Mouse (Mus musculus) adrenal gland, postnatal 10 days (tissue): ENCODE results near the gene Cks1brt. TPM values are rescaled to one million over a fixed set of nuclear protein-coding genes. Genes with fewer than 3 reads are reported as not detected.
"Not testable (repeated sequence)": the region's sequence is repeated elsewhere in the genome, so short reads cannot be mapped to it uniquely, and the experiment has no call there.

Experiments used
- DNase-seq: peaks from one replicate; pipeline ENCODE4 v3.0.0; 2021; ENCODE audit warnings: mixed read lengths
- long read RNA-seq, 2 experiments: library from polyadenylated mRNA; stranded (forward); transcript quantifications; one replicate each; pipeline ENCODE4 v2.0.0; 2021
- microRNA-seq: library from miRNA; unstranded; fragments of <30 nt; microRNA quantifications from one replicate; pipeline ENCODE4 v1.2.0, GENCODE M21; 2021
- total RNA-seq, 2 experiments: library from RNA; stranded (reverse); gene quantifications; 2 replicates each; pipeline ENCODE4 v1.2.3; 2021

Gene Cks1brt
- total RNA-seq = not detected
- long read RNA-seq, experiment 1 = 0 reads
- long read RNA-seq, experiment 2 = 0 reads

DNA sequence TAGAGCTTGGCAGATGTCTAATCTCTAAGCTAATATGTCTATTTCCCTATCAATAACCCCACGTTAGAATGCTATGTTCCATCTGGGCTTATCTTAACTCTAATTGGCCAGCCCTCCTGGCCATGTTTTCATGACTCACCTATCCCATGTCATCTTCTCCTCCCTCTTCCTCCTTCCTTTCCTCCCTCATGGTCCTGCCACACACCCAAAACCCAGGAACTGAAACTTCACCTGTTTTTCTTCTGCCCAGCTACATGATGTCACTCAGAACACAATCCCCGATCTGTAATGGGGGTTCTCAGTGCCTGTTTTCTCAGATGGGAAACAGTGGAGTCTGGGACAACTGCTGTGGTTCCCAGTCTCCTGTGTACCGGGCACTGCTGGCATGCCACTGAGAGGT, at the start of gene Cks1brt:
Gene Cks1brt (plus strand): TSS at position 301 of the 400 bp plus-strand sequence.
- DNase-seq = no peak

DNA sequence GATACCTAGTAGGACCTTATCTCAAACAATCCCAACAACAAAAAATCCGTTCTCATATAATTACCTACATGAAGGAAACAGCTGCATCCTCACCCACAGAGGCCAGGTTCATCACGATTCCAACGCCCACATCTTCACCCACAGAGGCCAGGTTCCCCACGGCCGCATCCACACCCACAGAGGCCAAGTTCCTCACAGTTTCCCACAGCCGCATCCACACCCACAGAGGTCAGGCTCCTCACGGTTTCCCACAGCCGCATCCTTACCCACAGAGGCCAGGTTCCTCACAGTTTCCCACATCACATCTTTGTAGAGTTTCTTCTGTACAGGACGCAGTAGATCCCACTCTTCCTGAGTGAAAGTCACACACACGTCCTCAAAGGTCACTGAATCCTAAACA, 38.5 kb upstream of the Cks1brt start:
- DNase-seq = no peak

DNA sequence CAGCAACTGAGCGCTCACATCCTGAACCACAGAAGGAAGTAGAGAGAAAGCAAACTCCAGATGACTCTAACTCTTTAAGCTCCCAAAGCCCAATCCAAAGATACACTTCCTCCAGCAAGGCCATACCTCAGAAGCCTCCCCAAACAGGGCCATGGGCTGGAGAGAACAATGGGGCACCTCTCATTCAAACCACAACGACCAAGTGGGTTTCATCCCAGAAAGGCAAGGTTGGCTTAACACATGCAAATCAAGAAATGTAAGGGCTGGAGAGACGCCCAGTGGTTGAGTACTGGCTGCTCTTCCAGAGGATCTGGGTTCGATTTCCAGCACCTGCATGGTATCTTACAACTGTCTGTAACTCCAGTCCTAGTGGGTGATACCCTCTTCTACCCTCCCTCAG, 36.2 kb upstream of the Cks1brt start:
- DNase-seq = no peak

DNA sequence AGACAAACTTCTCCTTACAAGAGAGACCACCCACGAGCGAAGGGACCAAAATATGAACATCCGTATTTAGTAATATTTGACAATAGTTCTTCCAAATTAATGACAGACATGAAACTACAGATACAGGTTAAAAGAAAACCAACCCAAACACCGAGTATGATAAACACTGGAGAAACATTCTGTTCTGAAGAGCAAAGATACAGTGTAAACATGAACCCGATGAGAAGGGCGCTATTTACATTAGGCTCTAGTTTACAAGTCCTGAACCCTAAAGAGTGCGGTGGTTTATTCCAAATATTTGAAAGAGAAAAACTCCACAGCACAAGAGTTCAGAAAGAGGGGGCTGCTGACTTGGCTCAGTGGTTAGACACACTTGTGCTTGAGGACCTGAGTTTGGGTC, 34.7 kb upstream of the Cks1brt start:
- DNase-seq = no peak

DNA sequence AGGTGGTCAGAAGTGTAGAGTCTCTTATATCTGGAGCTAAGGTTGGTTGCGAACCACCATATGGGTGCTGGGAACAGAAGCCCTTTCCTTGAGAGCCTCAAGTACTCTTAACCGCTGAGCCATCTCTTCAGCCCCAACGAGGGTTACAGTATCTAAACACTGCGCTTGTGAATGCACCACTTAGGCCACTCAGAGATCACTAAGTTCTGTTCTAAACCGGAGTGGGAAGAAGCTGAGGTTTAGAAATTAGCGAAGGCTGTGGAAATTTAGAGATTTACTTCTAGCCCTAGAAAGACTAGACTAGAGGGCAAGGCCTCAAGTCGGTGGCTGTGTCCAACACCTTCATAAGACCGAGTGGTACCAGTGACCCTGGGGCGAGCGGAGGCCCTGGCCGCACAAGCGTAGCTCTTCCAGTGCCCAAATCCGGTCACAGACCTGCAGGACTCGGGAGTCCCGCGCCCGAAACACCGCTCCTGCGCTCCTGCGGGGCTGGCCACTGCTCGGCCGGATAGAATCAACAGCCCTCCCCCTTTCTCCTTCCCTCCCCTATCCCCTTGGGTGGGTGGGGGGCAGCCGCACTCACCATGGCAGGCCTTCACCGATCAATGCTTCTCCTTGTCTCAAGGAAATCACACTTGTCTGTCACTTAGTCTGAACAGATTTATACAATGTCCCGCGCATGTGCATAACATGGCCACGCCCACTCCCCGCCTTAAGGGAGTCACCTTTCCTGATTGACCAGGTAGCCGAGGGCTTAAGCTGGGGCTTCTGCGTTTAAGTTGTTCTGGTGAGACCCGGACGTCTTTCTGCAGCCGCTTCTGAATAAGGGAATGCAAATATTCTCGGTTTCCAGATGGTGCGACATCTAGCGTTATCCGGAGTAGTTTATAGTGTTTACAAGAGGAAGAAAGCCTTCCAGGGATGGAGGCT, 32.4 kb upstream of the Cks1brt start:
- peak; percentile 89 for DNase-seq

DNA sequence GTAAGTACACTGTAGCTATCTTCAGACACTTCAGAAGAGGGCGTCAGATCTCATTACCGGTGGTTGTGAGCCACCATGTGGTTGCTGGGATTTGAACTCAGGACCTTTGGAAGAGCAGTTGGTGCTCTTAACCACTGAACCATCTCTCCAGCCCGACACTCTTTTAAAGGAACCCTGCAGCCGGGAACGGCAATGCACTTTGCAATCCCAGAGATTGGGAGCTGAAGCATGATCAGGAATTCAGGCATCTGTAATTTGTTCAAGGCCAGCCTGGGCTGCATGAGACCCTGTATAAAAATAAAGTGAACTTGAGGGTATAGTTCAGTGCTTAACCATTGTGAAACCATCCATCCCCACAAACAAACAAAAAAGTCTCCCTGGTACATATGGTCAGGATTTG, 31.5 kb upstream of the Cks1brt start:
- DNase-seq = not testable (repeated sequence)

DNA sequence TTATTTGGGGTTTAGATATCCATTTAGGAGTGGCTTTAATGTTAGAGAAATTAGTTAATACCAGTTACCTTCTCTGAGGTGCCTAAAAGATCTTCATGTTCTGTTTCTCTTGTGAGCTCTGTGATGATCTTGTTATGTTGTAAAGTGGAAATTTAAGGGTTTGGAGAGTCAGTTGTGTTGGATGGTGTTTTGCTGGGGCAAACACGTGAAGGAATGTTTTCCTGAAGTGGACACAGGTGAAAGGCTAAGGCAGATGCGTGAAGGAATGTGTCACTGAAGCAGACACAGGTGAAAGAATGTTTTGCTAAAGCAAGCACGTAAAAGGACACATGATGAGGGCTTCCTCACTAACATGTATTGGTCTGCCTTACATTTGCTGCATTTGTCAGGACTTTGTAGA, 28.7 kb upstream of the Cks1brt start, which contains the start of gene Zfp791:
Gene Zfp791 (minus strand): TSS at position 101 of the 400 bp plus-strand sequence.
- no peak for DNase-seq

DNA sequence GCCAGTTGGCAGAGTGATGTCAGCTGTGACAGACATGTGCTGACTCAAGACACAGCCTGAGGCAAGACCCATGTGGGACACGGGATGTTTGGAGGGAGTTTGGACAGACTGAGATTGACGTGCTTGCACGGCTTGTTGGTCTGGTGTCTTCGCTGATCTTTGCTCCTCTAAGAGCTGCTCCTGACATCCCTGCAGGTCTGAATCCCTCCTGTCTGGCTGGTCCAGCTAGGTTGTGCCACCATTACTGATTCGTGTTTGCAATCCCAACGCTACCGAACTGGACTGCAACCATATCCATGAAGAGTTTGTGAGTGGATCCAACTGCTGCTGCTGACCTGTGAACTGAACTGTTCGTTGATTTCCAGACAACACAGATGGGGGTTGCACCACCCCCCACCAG, 28.0 kb upstream of the Cks1brt start:
- no peak for DNase-seq

DNA sequence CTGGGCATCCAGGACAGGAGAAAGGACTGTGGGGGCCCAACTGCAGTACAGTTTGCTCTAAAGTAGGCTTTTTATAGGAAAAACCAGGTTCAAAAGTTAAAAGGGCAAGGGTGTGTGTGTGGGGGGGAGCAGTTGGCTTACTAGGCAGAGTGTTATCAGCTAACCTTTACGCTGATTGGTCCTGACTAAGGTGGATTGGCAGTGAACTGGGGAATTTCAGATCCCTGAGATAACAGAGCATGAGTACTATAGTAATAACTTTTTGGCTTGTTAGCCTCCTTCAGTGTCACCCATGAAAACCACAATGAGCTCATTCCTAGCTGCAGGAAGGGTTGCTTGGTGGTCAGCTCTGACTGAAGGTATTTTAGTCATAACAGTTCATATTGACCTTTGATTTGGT, 19.4 kb upstream of the Cks1brt start:
- DNase-seq = peak; percentile 10

DNA sequence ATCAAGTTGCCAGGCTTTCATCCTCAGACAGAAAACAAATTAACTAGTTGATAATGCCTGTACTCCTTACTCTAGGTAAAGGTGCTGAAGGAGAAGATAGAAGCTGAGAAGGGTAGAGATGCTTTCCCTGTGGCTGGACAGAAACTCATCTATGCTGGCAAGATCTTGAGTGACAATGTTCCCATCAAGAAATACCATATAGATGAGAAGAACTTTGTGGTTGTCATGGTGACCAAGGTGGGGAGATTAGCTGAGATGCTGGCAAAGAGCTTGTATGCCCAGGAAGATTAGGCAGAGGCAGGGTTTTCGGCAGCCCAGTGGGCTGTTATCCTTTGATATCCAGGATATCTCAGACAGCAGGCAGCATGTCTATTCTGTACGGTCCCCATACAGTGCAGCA, 16.0 kb upstream of the Cks1brt start:
- DNase-seq = not testable (repeated sequence)

DNA sequence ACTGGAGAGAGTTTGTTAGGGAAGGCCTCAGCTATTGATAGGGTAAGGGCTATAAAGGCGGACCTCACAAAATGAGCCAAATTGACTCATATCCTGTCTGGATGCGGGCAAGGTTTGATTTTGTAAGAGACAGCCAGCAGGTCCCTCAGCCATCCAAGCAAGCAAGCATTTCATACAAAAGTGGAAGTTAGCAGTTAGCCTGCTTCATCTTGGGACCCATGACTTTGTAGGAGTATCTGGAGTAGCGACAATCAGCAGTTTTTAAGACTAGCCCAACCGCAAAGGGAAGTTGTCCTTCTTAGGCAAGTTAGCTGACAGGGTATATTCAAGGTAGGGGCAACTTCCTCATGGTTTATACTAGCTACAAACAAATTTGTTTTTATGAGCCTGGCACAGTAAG, 9.2 kb upstream of the Cks1brt start:
- no peak for DNase-seq

DNA sequence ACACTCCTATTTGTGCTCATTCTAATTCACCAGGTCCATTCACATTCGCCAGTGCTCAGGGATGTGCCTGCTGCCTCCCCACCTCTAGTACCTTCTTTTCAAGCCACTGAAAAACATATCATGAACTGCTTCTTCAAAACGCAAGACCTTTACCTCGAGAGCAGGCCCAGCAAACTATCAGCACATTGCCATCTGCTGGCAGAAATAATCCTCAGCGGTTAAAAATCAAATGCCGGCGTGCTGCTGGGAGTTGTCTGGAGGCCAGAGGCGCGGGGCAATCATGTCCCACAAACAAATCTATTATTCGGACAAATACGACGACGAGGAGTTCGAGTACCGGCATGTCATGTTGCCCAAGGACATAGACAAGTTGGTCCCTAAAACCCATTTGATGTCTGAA, 19.6 kb downstream of the Cks1brt start:
- peak; percentile 65 for DNase-seq

DNA sequence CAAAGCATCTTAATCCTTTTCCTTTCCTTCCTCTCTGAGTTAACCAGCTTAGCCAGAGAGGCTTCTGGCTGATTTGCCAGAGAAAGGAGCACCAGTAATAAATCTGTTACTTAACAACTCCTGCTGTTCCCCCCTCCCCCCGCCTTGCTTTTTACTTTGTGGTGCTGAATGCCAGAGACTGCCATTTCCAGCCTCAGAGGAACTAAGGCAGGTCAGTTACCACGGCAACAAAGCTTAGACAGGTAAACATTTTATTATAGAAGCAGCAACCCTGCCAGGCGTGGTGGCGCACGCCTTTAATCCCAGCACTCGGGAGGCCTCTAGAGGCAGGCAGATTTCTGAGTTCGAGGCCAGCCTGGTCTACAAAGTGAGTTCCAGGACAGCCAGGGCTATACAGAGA, 24.2 kb downstream of the Cks1brt start:
- DNase-seq = no peak

DNA sequence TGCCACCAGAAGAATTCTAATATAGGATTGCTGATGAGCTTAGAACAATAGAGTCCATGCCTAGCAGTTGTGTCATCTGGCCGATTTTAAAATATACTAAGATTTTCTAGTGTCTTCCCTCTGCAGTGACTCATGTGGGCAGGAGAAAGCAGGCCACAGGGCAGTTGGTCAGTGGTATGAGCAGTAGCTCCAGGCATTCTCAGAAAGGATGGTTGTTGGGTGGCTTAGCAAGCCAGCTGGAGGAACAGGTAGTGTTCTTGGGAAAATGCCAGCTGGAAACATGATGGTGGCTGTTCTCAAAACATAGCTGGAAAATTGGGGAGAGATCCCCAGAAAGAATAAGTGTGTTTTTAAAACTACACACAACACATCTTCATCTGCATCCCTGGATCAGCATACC, 40.6 kb downstream of the Cks1brt start:
- DNase-seq = no peak

DNA sequence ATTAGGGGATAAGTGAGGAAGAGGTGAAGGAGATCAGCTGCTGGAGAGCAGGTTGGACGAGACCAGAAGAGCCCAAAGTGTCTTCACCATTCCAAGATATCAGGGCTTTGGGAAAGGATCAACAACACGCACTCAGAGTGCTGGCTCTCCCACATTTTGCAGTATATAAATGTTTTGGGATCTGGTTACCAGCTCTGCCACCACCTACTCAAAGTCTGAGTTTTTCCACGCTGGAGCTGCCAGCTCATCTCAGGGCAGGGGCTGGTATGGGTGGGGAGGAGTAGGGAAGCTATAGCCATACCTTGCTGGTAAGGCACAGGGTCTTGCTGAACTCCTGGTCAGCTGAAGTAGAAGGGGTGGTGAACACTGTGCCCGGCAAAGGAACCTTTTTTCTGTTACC, 68.5 kb downstream of the Cks1brt start:
- DNase-seq = no peak

DNA sequence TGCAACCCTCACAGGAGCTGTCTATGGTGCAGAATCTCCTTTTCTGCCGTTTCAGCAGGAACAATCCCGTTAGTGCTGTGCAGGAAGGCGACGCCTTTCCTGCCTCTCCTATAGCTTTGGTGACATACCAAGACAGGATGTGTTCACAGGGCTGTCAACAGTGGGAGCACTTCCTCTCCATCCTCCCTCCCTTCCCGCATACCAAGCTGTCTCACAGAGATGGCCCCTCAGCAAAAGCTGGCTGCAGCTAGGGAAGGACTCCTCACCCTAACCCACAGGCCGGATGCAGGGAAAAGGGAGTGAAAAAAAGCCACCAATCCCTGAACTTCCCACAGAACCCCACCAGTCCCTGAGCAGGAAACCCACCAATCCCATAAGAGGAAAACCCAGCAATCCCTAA, 69.3 kb downstream of the Cks1brt start:
- peak; percentile 8 for DNase-seq

Small RNA genes lying within 50 kb of the gene (microRNA-seq; reads per million reads assigned to microRNA genes)
- gene Gm23388 = not detected

Other genes starting within 250 kb of the Cks1brt start
- 1 to 10 TPM; 2.6 to 4.3 TPM for gene Klf1, start 250.0 kb upstream of the Cks1brt start, total RNA-seq
- gene Dnase2a, start 243.4 kb upstream of the Cks1brt start, total RNA-seq = 10 to 100 TPM; 11.8 to 12.8 TPM
- 1 to 10 TPM; 2.3 to 4.2 TPM for gene Mast1, start 214.6 kb upstream of the Cks1brt start, total RNA-seq
- gene Rtbdn, start 204.9 kb upstream of the Cks1brt start, total RNA-seq = under 1 TPM in 1 of 2 experiments, not detected in 1; 0.21 TPM
- 1 to 10 TPM in 1 of 2 experiments, not detected in 1; 1.1 TPM for gene Gm49661, start 182.5 kb upstream of the Cks1brt start, total RNA-seq
- gene Prdx2, start 182.3 kb upstream of the Cks1brt start, total RNA-seq = 100 to 1,000 TPM; 477 to 503 TPM
- gene Rnaseh2a, start 182.2 kb upstream of the Cks1brt start, total RNA-seq = 10 to 100 TPM; 88.6 to 91.7 TPM
- gene Junb, start 173.2 kb upstream of the Cks1brt start, total RNA-seq = 100 to 1,000 TPM in 1 of 2 experiments, 10 to 100 TPM in 1; 28.7 to 134 TPM
- gene Hook2, start 161.3 kb upstream of the Cks1brt start, total RNA-seq = 1 to 10 TPM; 6.5 to 6.6 TPM
- not detected for gene Best2, start 137.4 kb upstream of the Cks1brt start, total RNA-seq
- 10 to 100 TPM; 86.5 to 92.4 TPM for gene Asna1, start 126.6 kb upstream of the Cks1brt start, total RNA-seq
- gene Trir, start 125.1 kb upstream of the Cks1brt start, total RNA-seq = 100 to 1,000 TPM; 143 to 155 TPM
- gene Tnpo2, start 115.0 kb upstream of the Cks1brt start, total RNA-seq = 10 to 100 TPM; 56.6 to 59.7 TPM
- 10 to 100 TPM; 22.4 to 24.9 TPM for gene Fbxw9, start 91.9 kb upstream of the Cks1brt start, total RNA-seq
- gene Gm5741, start 83.9 kb upstream of the Cks1brt start, total RNA-seq = 1 to 10 TPM in 1 of 2 experiments, not detected in 1; 1.2 TPM
- gene Dhps, start 80.2 kb upstream of the Cks1brt start, total RNA-seq = 10 to 100 TPM; 35.7 to 36.5 TPM
- gene Wdr83os, start 71.2 kb upstream of the Cks1brt start, total RNA-seq = 10 to 100 TPM; 58.2 to 70.5 TPM
- gene Wdr83, start 70.6 kb upstream of the Cks1brt start, total RNA-seq = 10 to 100 TPM; 25.7 to 29.8 TPM
- gene Man2b1, start 68.7 kb upstream of the Cks1brt start, total RNA-seq = 10 to 100 TPM; 52.7 to 56.6 TPM
- gene Zfp791, start 28.8 kb upstream of the Cks1brt start, total RNA-seq = 1 to 10 TPM; 3.7 to 3.9 TPM
- not detected for gene Olfr371, start 74.1 kb downstream of the Cks1brt start, total RNA-seq
- 10 to 100 TPM; 31.9 to 37.7 TPM for gene Orc6, start 147.7 kb downstream of the Cks1brt start, total RNA-seq
- 10 to 100 TPM; 82.6 to 84.7 TPM for gene Vps35, start 147.9 kb downstream of the Cks1brt start, total RNA-seq
- 1 to 10 TPM; 1.2 to 2.7 TPM for gene Mylk3, start 234.4 kb downstream of the Cks1brt start, total RNA-seq